Mouse (Mus musculus) heart, embryonic 16.5 days (tissue): ENCODE results near the gene Phgr1. TPM values are rescaled to one million over a fixed set of nuclear protein-coding genes. Genes with fewer than 3 reads are reported as not detected.

ENCODE experiments used
- ATAC-seq: fragments of 200-750 bp; cut with Nextera tagmentation; replicated peaks from 2 replicates; pipeline ENCODE4 v1.8.0; 2017; ENCODE audit warnings: moderate number of reproducible peaks; ENCODE audit not compliant: insufficient read depth, low FRiP score; ENCODE audit errors: extremely low read depth
- H3K27ac ChIP-seq: fragments of 300-500 bp; sonication (generic); 2 replicates; pipeline ENCODE4 v1.5.1; 2014; ENCODE audit warnings: mild to moderate bottlenecking, low read length, control low read depth, moderate library complexity
- H3K27me3 ChIP-seq: fragments of 300-500 bp; sonication (generic); 2 replicates; pipeline ENCODE4 v1.6.1; 2014; ENCODE audit warnings: low read length, mixed read lengths; ENCODE audit not compliant: control insufficient read depth, insufficient read depth
- H3K36me3 ChIP-seq: fragments of 300-500 bp; sonication (generic); 2 replicates; pipeline ENCODE4 v1.6.1; 2014; ENCODE audit not compliant: control insufficient read depth, insufficient read depth
- H3K4me1 ChIP-seq: fragments of 300-500 bp; sonication (generic); 2 replicates; pipeline ENCODE4 v1.6.1; 2014; ENCODE audit warnings: low read length, mixed read lengths; ENCODE audit not compliant: control insufficient read depth, insufficient read depth
- H3K4me2 ChIP-seq: fragments of 300-500 bp; sonication (generic); 2 replicates; pipeline ENCODE4 v1.6.1; 2014; ENCODE audit warnings: low read depth, mild to moderate bottlenecking, control low read depth, low read length
- H3K4me3 ChIP-seq: fragments of 300-500 bp; sonication (generic); 2 replicates; pipeline ENCODE4 v1.5.1; 2014; ENCODE audit warnings: mild to moderate bottlenecking, control low read depth, low read length
- H3K9ac ChIP-seq: fragments of 300-500 bp; sonication (generic); 2 replicates; pipeline ENCODE4 v1.6.1; 2014; ENCODE audit warnings: low read length, control low read depth
- H3K9me3 ChIP-seq: fragments of 300-500 bp; sonication (generic); replicated peaks from 2 replicates; pipeline ENCODE4 v1.6.1; 2016; ENCODE audit warnings: low read length; ENCODE audit not compliant: control insufficient read depth
- WGBS: fragments of 180-500 bp; shearing (Covaris S2); extraction: QIAGEN DNeasy Blood & Tissue Kit; methylation state at CpG from one replicate; pipeline ENCODE4 v1.1.7; 2014; 5-methylcytosine and 5-hydroxymethylcytosine counted together
- polyA plus RNA-seq: library from polyadenylated mRNA; unstranded; fragments of >200 nt; fragmentation: Nextera tagmentation; extraction: Ambion mirVana; gene quantifications from 2 replicates; pipeline ENCODE4 v1.2.1, GENCODE M21; 2015

The Phgr1 gene
- polyA plus RNA-seq, 1 experiment from 2014 or later = 1.2 TPM

GRCm38 (mm10) chr2:118756103-118756502 is 16.5 kb upstream of the Phgr1 start:
- H3K9me3 ChIP-seq = no peaks in the 10 kb centered on the region
- H3K9ac ChIP-seq = no peak overlapping the region
- H3K4me2 ChIP-seq = no peak overlapping the region
- 73% methylated on average over 4 of the region's 4 CpGs for WGBS
- H3K4me1 ChIP-seq = peaks cover 39% of the 10 kb centered on the region
- no peaks in the 10 kb centered on the region for H3K36me3 ChIP-seq
- ATAC-seq = no peak
- H3K4me3 ChIP-seq = no peak overlapping the region
- no peak overlapping the region for H3K27ac ChIP-seq
- no peaks in the 10 kb centered on the region for H3K27me3 ChIP-seq

GRCm38 (mm10) chr2:118759828-118760227 is 12.7 kb upstream of the Phgr1 start:
- Histone ChIP-seq H3K36me3 (no peaks in the 10 kb centered on the region), H3K4me1 (peaks cover 50% of the 10 kb centered on the region), H3K4me3 (no peak overlapping the region), H3K4me2 (peak overlapping the region; percentile 29; the same call in 1 of the 2 replicates), H3K9ac (no peak overlapping the region), H3K27ac (no peak overlapping the region), H3K27me3 (no peaks in the 10 kb centered on the region), H3K9me3 (no peaks in the 10 kb centered on the region)
- WGBS = 12% methylated on average over 8 of the region's 8 CpGs
- no peak for ATAC-seq

GRCm38 (mm10) chr2:118760311-118761025 is 12.1 kb upstream of the Phgr1 start:
- H3K36me3 ChIP-seq = no peaks in the 10 kb centered on the region

GRCm38 (mm10) chr2:118761358-118761757 is 11.2 kb upstream of the Phgr1 start:
- no peaks in the 10 kb centered on the region for H3K27me3 ChIP-seq
- peak overlapping the region; percentile 63 for H3K9ac ChIP-seq
- no peak for ATAC-seq
- H3K27ac ChIP-seq = peak overlapping the region; percentile 99
- H3K4me1 ChIP-seq = peaks cover 50% of the 10 kb centered on the region
- WGBS = 76% methylated on average over 12 of the region's 12 CpGs
- peak overlapping the region; percentile 71 for H3K4me2 ChIP-seq
- H3K9me3 ChIP-seq = no peaks in the 10 kb centered on the region
- H3K4me3 ChIP-seq = peak overlapping the region; percentile 42; the same call in 1 of the 2 replicates
- no peaks in the 10 kb centered on the region for H3K36me3 ChIP-seq

More at GRCm38 (mm10) chr2:118760311-118761025, 12.1 kb upstream of the Phgr1 start:
- H3K27me3 ChIP-seq = no peaks in the 10 kb centered on the region
- peak overlapping the region; percentile 8; the same call in 1 of the 2 replicates for H3K9ac ChIP-seq
- no peak overlapping the region for H3K4me2 ChIP-seq
- no peak for ATAC-seq
- 78% methylated on average over 11 of the region's 11 CpGs for WGBS
- no peak overlapping the region for H3K4me3 ChIP-seq
- H3K9me3 ChIP-seq = no peaks in the 10 kb centered on the region
- peak overlapping the region; percentile 99; the same call in 1 of the 2 replicates for H3K27ac ChIP-seq
- H3K4me1 ChIP-seq = peaks cover 50% of the 10 kb centered on the region

GRCm38 (mm10) chr2:118761906-118762783 is 10.4 kb upstream of the Phgr1 start, which contains the start of gene Ccdc9b:
TSS of gene Ccdc9b (minus strand) at chr2:118762661.
- H3K4me3 ChIP-seq = peak within 1 kb of the TSS; percentile 42
- peak within 1 kb of the TSS; percentile 71 for H3K4me2 ChIP-seq
- peaks cover 52% of the 10 kb centered on the region for H3K4me1 ChIP-seq
- no peaks in the 10 kb centered on the region for H3K36me3 ChIP-seq
- WGBS = 7% methylated on average over 29 of the region's 29 CpGs
- H3K27ac ChIP-seq = peak within 1 kb of the TSS; percentile 99
- peak; percentile 78 for ATAC-seq
- H3K9me3 ChIP-seq = no peaks in the 10 kb centered on the region
- no peaks in the 10 kb centered on the region for H3K27me3 ChIP-seq
- peak within 1 kb of the TSS; percentile 63 for H3K9ac ChIP-seq

GRCm38 (mm10) chr2:118762784-118763148 is 9.8 kb upstream of the Phgr1 start:
- peak overlapping the region; percentile 42 for H3K4me3 ChIP-seq
- H3K4me2 ChIP-seq = peak overlapping the region; percentile 71
- H3K27me3 ChIP-seq = no peaks in the 10 kb centered on the region
- peak overlapping the region; percentile 99 for H3K27ac ChIP-seq
- peaks cover 52% of the 10 kb centered on the region for H3K4me1 ChIP-seq
- H3K36me3 ChIP-seq = no peaks in the 10 kb centered on the region
- H3K9ac ChIP-seq = peak overlapping the region; percentile 63
- 0 out of 2 replicates have a peak, but pooled peaks have one; percentile 0 for ATAC-seq
- H3K9me3 ChIP-seq = no peaks in the 10 kb centered on the region
- WGBS = 13% methylated on average over 10 of the region's 10 CpGs

GRCm38 (mm10) chr2:118763469-118763868 is 9.1 kb upstream of the Phgr1 start:
- H3K9me3 ChIP-seq = no peaks in the 10 kb centered on the region
- H3K9ac ChIP-seq = peak overlapping the region; percentile 63
- H3K36me3 ChIP-seq = no peaks in the 10 kb centered on the region
- WGBS = 70% methylated on average over 7 of the region's 7 CpGs
- no peaks in the 10 kb centered on the region for H3K27me3 ChIP-seq
- no peak overlapping the region for H3K4me3 ChIP-seq
- no peak for ATAC-seq
- peaks cover 52% of the 10 kb centered on the region for H3K4me1 ChIP-seq
- peak overlapping the region; percentile 99 for H3K27ac ChIP-seq
- no peak overlapping the region for H3K4me2 ChIP-seq

- no peaks in the 10 kb centered on the region for H3K9me3 ChIP-seq
- peak overlapping the region; percentile 20; the same call in 1 of the 2 replicates for H3K27ac ChIP-seq
- no peak overlapping the region for H3K9ac ChIP-seq
- H3K36me3 ChIP-seq = no peaks in the 10 kb centered on the region
- no peak overlapping the region for H3K4me3 ChIP-seq
- peaks cover 52% of the 10 kb centered on the region for H3K4me1 ChIP-seq
- 21% methylated on average over 11 of the region's 11 CpGs for WGBS
- no peak for ATAC-seq
- H3K27me3 ChIP-seq = no peaks in the 10 kb centered on the region
- H3K4me2 ChIP-seq = no peak overlapping the region
Observed at GRCm38 (mm10) chr2:118764094-118764831, 8.3 kb upstream of the Phgr1 start.
